Mouse (Mus musculus) heart, embryonic 14.5 days (tissue): ENCODE data around the gene Oasl1. TPM values are rescaled to one million over a fixed set of nuclear protein-coding genes. Genes with fewer than 3 reads are reported as not detected.

Source experiments
- ATAC-seq: fragments of 200-750 bp; cut with Nextera tagmentation; 2 replicates; pipeline ENCODE4 v1.8.0; 2017; ENCODE audit warnings: low read depth, moderate TSS enrichment; ENCODE audit not compliant: insufficient number of reproducible peaks, insufficient read depth, low FRiP score
- H3K27ac ChIP-seq, 2 experiments: fragments of 200-500 bp in 1 of 2; fragments of 300-500 bp in 1 of 2; sonication (generic) in 1 of 2; replicated peaks in 1 of 2; 2 replicates each; pipeline ENCODE4 v1.5.1; 2012 to 2014; ENCODE audit warnings: low read depth in 2 of 2, low read length in 2 of 2, control low read depth in 1 of 2, mild to moderate bottlenecking in 1 of 2, mixed read lengths in 1 of 2; ENCODE audit not compliant: control insufficient read depth in 1 of 2, insufficient read depth in 1 of 2
- H3K27me3 ChIP-seq: fragments of 300-500 bp; sonication (generic); 2 replicates; pipeline ENCODE4 v1.6.1; 2014; ENCODE audit warnings: mild to moderate bottlenecking, low read length, control low read depth; ENCODE audit not compliant: control insufficient read depth, insufficient read depth
- H3K36me3 ChIP-seq: fragments of 300-500 bp; sonication (generic); 2 replicates; pipeline ENCODE4 v1.6.1; 2014; ENCODE audit warnings: mild to moderate bottlenecking, control low read depth, low read length, mixed read lengths; ENCODE audit not compliant: control insufficient read depth, insufficient read depth
- H3K4me1 ChIP-seq, 2 experiments: fragments of 200-500 bp in 1 of 2; fragments of 300-500 bp in 1 of 2; sonication (generic) in 1 of 2; 2 replicates each; pipeline ENCODE4 v1.6.1; 2012 to 2014; ENCODE audit warnings: low read length in 2 of 2, control low read depth in 1 of 2, mixed read lengths in 1 of 2; ENCODE audit not compliant: control insufficient read depth in 2 of 2, insufficient read depth in 2 of 2
- H3K4me2 ChIP-seq: fragments of 300-500 bp; sonication (generic); 2 replicates; pipeline ENCODE4 v1.6.1; 2014; ENCODE audit warnings: mild to moderate bottlenecking, low read length
- H3K4me3 ChIP-seq, 2 experiments: fragments of 200-500 bp in 1 of 2; fragments of 300-500 bp in 1 of 2; sonication (generic) in 1 of 2; 2 replicates each; pipeline ENCODE4 v1.5.1; 2012 to 2014; ENCODE audit warnings: low read length in 2 of 2, mild to moderate bottlenecking in 2 of 2, control low read depth in 1 of 2, low read depth in 1 of 2, moderate library complexity in 1 of 2; ENCODE audit not compliant: control insufficient read depth in 1 of 2, insufficient read depth in 1 of 2
- H3K9ac ChIP-seq: fragments of 300-500 bp; sonication (generic); 2 replicates; pipeline ENCODE4 v1.6.1; 2014; ENCODE audit warnings: mild to moderate bottlenecking, low read length
- H3K9me3 ChIP-seq: fragments of 300-500 bp; sonication (generic); 2 replicates; pipeline ENCODE4 v1.6.1; 2016; ENCODE audit warnings: low read length, control low read depth; ENCODE audit not compliant: control insufficient read depth
- WGBS: fragments of 180-500 bp; shearing (Covaris S2); extraction: QIAGEN DNeasy Blood & Tissue Kit; methylation state at CpG from one replicate; pipeline ENCODE4 v1.1.7; 2014; 5-methylcytosine and 5-hydroxymethylcytosine counted together
- polyA plus RNA-seq: library from polyadenylated mRNA; unstranded; fragments of >200 nt; fragmentation: Nextera tagmentation; extraction: Ambion mirVana; gene quantifications from 2 replicates; pipeline ENCODE4 v1.2.1, GENCODE M21; 2014

Oasl1 gene
- polyA plus RNA-seq, 1 experiment from 2014 or later = 0.45 TPM

DNA sequence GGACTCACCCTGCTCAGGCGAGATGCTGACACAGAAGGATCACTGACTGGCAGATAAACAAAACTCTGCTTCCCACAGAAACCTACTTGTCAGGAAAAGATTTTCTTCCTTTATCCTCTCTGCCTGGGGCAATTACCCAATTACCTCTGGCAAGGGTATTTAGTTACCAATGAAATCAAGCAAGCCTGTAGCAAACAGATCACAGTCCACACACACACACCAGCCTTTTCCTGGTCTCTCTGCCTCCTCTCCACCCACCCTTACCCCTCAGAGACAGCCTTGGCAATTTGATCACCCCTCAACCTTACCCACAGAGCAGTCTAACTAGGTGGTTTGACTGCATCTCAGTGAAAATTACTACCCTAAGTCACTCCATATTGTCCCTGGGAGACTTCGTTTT, 34.0 kb upstream of the Oasl1 start:
- Histone ChIP-seq H3K9me3 (no peaks in the 10 kb centered on the region), H3K9ac (no peak overlapping the region), H3K4me2 (no peak overlapping the region), H3K36me3 (no peaks in the 10 kb centered on the region), H3K27me3 (no peaks in the 10 kb centered on the region), H3K4me3 (no peak overlapping the region), H3K27ac (no peak overlapping the region), H3K4me1 (no peaks in the 10 kb centered on the region)
- WGBS = 87% methylated on average over 2 of the region's 2 CpGs
- no peak for ATAC-seq

DNA sequence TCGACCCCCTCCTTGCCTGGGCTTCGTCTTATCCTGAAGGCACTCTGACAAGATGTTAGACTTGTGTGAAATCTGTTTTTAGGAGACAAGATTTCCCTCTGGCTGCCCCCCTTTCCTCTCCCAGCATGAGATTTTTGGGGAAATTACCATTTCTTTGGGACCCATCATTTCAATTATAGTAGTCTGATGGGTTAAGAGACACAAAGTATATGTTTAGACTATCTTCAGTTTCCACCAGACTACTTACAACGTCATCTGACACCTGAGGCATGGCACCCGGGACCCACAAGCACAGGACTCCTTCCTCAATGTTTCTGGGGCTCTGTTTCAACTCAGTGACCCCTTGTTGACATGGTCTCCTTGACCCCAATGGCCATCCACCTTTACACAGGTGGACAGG, 27.5 kb upstream of the Oasl1 start:
- no peak overlapping the region for H3K27ac ChIP-seq
- H3K4me1 ChIP-seq = peaks cover 6 to 9% of the 10 kb centered on the region in 2 experiments; a peak in 2 of 4 replicates
- no peaks in the 10 kb centered on the region for H3K27me3 ChIP-seq
- WGBS = 69% methylated on average over 4 of the region's 4 CpGs
- H3K4me2 ChIP-seq = no peak overlapping the region
- H3K9ac ChIP-seq = no peak overlapping the region
- no peaks in the 10 kb centered on the region for H3K9me3 ChIP-seq
- no peak overlapping the region for H3K4me3 ChIP-seq
- H3K36me3 ChIP-seq = no peaks in the 10 kb centered on the region
- ATAC-seq = no peak

DNA sequence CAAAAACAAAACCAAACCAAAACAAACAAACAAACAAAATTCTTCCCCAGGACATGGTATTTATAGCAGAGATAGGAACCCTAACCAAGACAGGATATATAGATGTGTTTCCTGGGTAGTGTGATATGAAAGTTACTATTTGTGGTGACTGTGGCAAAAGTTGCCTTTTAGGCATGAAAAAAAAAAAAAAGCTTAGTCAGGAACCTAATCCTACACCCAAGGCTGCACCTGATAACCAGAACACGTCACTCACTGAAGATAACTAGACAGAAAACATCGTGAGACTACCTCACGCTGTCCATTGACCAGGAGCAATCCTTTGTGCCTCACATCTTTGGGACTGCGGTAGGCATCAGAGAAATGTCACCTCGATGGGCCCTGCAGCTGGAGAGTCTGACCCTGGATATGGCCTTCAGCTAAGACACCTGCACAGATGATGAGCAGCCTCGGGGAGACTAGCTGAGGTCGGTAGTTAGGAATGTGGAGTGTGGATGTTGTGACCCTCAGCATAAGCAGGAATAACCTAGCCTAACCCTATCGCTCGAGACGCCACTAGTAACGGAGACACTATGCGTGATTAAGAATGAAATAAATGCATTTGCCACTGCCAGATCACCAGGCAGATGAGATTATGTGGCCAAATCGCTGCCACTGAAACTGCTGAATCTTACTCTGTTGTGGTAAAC, 26.2 kb upstream of the Oasl1 start, which contains the start of gene Oasl2:
Oasl2 (plus strand) TSS at position 249 of the 686 bp plus-strand sequence.
- no peak for ATAC-seq
- H3K36me3 ChIP-seq = no peaks in the 10 kb centered on the region
- peak within 1 kb of the TSS; percentile 25 for H3K9ac ChIP-seq
- peaks cover 6 to 9% of the 10 kb centered on the region in 2 experiments; a peak in 2 of 4 replicates for H3K4me1 ChIP-seq
- H3K9me3 ChIP-seq = no peaks in the 10 kb centered on the region
- H3K27ac ChIP-seq = 0 out of 4 replicates have a peak within 1 kb of the TSS, but pooled peaks of 1 of the 2 experiments have one; percentile 6
- no peaks in the 10 kb centered on the region for H3K27me3 ChIP-seq
- 42% methylated on average over 13 of the region's 13 CpGs for WGBS
- peak within 1 kb of the TSS; percentile 62 for H3K4me2 ChIP-seq
- H3K4me3 ChIP-seq = peak within 1 kb of the TSS; percentile 21 to 25

DNA sequence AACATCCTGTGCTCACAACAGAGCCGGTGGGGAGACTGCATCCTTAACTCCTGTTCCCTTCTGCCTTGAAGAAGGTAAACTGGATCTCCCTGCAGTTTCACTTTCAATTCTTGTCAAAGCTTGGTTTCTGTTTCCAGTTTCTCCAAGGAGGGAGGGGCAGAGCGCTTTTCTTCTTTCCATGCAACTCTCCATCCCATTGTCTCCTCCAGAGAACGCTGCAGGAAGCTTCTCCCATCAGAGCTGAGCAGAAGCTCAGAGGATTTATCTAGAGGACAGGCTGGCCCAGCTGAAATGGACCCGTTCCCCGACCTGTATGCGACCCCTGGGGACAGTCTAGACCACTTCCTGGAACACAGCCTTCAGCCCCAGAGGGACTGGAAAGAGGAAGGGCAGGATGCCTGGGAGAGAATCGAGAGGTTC, 25.7 kb upstream of the Oasl1 start:
- WGBS = 11% methylated on average over 7 of the region's 7 CpGs
- Histone ChIP-seq H3K9me3 (no peaks in the 10 kb centered on the region), H3K9ac (peak overlapping the region; percentile 25), H3K27ac (0 out of 4 replicates have a peak overlapping the region, but pooled peaks of 1 of the 2 experiments have one; percentile 6), H3K4me1 (peaks cover 6 to 9% of the 10 kb centered on the region in 2 experiments; a peak in 2 of 4 replicates), H3K4me3 (peak overlapping the region; percentile 21 to 25), H3K36me3 (no peaks in the 10 kb centered on the region), H3K27me3 (no peaks in the 10 kb centered on the region), H3K4me2 (peak overlapping the region; percentile 62)
- ATAC-seq = no peak

DNA sequence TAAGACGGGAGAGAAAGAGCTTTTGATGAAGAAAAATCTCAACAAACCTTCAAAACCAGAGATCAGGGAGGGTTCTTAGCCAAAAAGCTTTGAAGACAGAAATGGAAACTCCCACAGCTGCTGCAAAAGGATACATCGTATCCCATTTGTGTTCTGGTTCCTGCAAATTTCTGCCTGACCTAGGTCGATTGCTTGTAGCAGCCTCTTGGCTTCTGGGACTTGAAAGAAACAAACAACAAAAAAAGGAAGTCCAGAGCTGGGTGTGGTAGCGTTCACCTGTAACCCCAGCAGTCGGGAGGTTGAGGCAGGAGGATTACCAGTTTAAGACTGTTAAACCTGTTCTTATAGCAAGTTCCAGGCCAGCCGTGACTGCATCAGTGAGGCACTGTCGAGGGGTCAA, 24.2 kb upstream of the Oasl1 start:
- H3K4me3 ChIP-seq = no peak overlapping the region
- WGBS = 69% methylated on average over 7 of the region's 7 CpGs
- ATAC-seq = no peak
- no peaks in the 10 kb centered on the region for H3K36me3 ChIP-seq
- H3K9me3 ChIP-seq = no peaks in the 10 kb centered on the region
- peaks cover 6 to 9% of the 10 kb centered on the region in 2 experiments; a peak in 2 of 4 replicates for H3K4me1 ChIP-seq
- H3K4me2 ChIP-seq = no peak overlapping the region
- H3K27ac ChIP-seq = no peak overlapping the region
- H3K9ac ChIP-seq = no peak overlapping the region
- no peaks in the 10 kb centered on the region for H3K27me3 ChIP-seq

DNA sequence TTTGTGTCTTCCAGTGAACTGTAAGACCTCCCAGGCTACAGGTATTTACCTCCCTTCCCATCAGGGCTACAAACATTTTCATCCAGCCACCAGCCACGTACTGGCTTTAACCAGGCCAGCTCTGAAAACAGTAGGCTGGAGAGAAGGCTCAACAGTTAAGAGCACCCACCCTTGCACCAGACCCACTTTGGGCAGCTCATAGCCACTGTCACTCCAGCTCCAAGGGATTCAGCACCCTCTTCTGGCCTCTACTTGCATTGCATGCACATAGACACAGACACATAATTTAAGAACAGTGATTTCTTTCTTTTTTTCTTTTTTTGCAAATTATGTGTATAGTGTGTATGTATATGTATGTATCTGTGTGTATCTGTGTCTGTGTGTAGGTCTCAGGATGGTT, 20.6 kb upstream of the Oasl1 start:
- WGBS = 39% methylated on average over 1 of the region's 1 CpGs
- Histone ChIP-seq H3K4me1 (peaks cover 2 to 3% of the 10 kb centered on the region in 2 experiments; a peak in 2 of 4 replicates), H3K9me3 (0 out of 2 replicates have a peak, but pooled peaks cover 3% of the 10 kb centered on the region), H3K4me3 (no peak overlapping the region), H3K36me3 (no peaks in the 10 kb centered on the region), H3K27ac (no peak overlapping the region), H3K4me2 (no peak overlapping the region), H3K27me3 (no peaks in the 10 kb centered on the region), H3K9ac (no peak overlapping the region)
- ATAC-seq = no peak

DNA sequence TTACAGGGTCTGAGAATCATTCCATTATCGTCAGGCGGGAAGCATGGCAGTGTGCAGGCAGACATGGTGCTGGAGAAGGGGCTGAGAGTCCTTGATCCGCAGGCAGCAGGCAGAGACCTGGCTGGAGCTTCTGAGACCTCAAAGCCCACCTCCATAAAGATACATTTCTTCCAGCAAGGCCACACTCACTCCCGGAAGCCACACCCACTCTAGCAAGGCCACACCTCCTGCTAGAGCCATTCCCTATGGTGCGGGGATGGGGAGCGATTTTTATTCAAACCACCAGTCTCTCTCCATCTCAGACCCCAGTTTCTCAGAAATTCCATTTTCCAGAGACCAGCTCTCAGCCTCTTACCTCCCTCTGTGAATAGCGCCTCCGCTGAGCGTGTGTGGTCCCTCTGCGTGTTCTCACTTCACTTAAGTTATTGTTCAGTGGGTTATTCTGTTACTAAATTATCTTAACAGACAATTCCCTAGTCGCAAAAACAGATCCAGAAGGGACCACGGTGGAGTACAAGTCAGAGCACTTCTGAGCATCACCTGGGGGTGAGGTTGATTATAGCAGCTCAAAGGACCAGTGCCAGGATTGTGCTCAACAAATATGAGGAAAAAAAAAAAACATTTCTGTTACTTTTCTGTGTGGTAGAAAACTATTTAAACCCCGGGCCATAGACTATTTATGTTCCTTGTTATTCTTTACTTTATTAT, 14.3 kb upstream of the Oasl1 start:
- Histone ChIP-seq H3K4me3 (no peak overlapping the region), H3K27me3 (no peaks in the 10 kb centered on the region), H3K4me2 (no peak overlapping the region), H3K9me3 (0 out of 2 replicates have a peak, but pooled peaks cover 3% of the 10 kb centered on the region), H3K36me3 (no peaks in the 10 kb centered on the region), H3K4me1 (no peaks in the 10 kb centered on the region), H3K9ac (no peak overlapping the region), H3K27ac (no peak overlapping the region)
- 52% methylated on average over 13 of the region's 13 CpGs for WGBS
- no peak for ATAC-seq
